Mouse (Mus musculus) bone marrow, adult 2 months (tissue): ENCODE measurements at regions not wholly inside any gene's neighbourhood (a gene's known extent, or its start where the extent isn't known, plus 50 kb on each side); places are given as distances from the start of the nearest gene placed in this dataset.

Experiments used
- CTCF ChIP-seq: fragments of 200-500 bp; IDR thresholded peaks from 2 replicates; pipeline ENCODE4 v1.5.1; 2011; ENCODE audit warnings: low read length, control low read depth; ENCODE audit not compliant: control insufficient read depth, insufficient read depth
- POLR2A ChIP-seq: fragments of 200-500 bp; IDR thresholded peaks from 2 replicates; pipeline ENCODE4 v1.6.1; 2011; ENCODE audit warnings: low read depth, mild to moderate bottlenecking, control low read depth, low read length, borderline replicate concordance; ENCODE audit not compliant: control insufficient read depth

GRCm38 (mm10) chr12:9358872-9359271 is 211.0 kb upstream of the Osr1 start:
- no peak for TF ChIP-seq CTCF
- TF ChIP-seq POLR2A: no peak
